Mouse (Mus musculus) midbrain, postnatal 0 days (tissue): ENCODE measurements at regions not wholly inside any gene's neighbourhood (a gene's known extent, or its start where the extent isn't known, plus 50 kb on each side); places are given as distances from the start of the nearest gene placed in this dataset.

Experiments
- ATAC-seq: fragments of 200-750 bp; cut with Nextera tagmentation; 2 replicates; pipeline ENCODE4 v1.8.0; 2017; ENCODE audit warnings: moderate number of reproducible peaks, mild to moderate bottlenecking, moderate TSS enrichment, moderate library complexity; ENCODE audit not compliant: low FRiP score
- DNase-seq: peaks from one replicate; pipeline ENCODE4 v3.0.0-alpha.2; 2015; ENCODE audit warnings: low spot score
- H3K27ac ChIP-seq: fragments of 300-500 bp; sonication (generic); 2 replicates; pipeline ENCODE4 v1.5.1; 2014; ENCODE audit warnings: low read depth, mild to moderate bottlenecking, low read length, mixed read lengths
- H3K27me3 ChIP-seq: fragments of 300-500 bp; sonication (generic); 2 replicates; pipeline ENCODE4 v1.6.1; 2014; ENCODE audit warnings: low read length, control low read depth, mixed read lengths; ENCODE audit not compliant: insufficient read depth
- H3K36me3 ChIP-seq: fragments of 300-500 bp; sonication (generic); 2 replicates; pipeline ENCODE4 v1.6.1; 2014; ENCODE audit warnings: low read length, control low read depth, mixed read lengths; ENCODE audit not compliant: insufficient read depth
- H3K4me1 ChIP-seq: fragments of 300-500 bp; sonication (generic); 2 replicates; pipeline ENCODE4 v1.6.1; 2014; ENCODE audit warnings: mild to moderate bottlenecking, control low read depth, antibody characterized with exemption, low read length, mixed read lengths; ENCODE audit not compliant: insufficient read depth
- H3K4me2 ChIP-seq: fragments of 300-500 bp; sonication (generic); 2 replicates; pipeline ENCODE4 v1.6.1; 2014; ENCODE audit warnings: low read depth, mild to moderate bottlenecking, low read length, mixed read lengths; ENCODE audit not compliant: poor library complexity, severe bottlenecking
- H3K4me3 ChIP-seq: fragments of 300-500 bp; sonication (generic); 2 replicates; pipeline ENCODE4 v1.5.1; 2014; ENCODE audit warnings: low read depth, mild to moderate bottlenecking, low read length, moderate library complexity
- H3K9ac ChIP-seq: fragments of 300-500 bp; sonication (generic); replicated peaks from 2 replicates; pipeline ENCODE4 v1.6.1; 2014; ENCODE audit warnings: mild to moderate bottlenecking, low read length, moderate library complexity, mixed read lengths; ENCODE audit not compliant: poor library complexity, severe bottlenecking
- H3K9me3 ChIP-seq: fragments of 300-500 bp; sonication (generic); 2 replicates; pipeline ENCODE4 v1.6.1; 2016; ENCODE audit warnings: low read length, control low read depth
- CTCF ChIP-seq: IDR thresholded peaks from 2 replicates; pipeline ENCODE4 v1.5.1; 2016; ENCODE audit warnings: antibody characterized with exemption, mild to moderate bottlenecking
- WGBS: fragments of 180-500 bp; shearing (Covaris S2); extraction: QIAGEN DNeasy Blood & Tissue Kit; methylation state at CpG from one replicate; pipeline ENCODE4 v1.1.7; 2014; 5-methylcytosine and 5-hydroxymethylcytosine counted together

- Histone ChIP-seq H3K36me3 (no peaks in the 10 kb centered on the region), H3K4me1 (no peaks in the 10 kb centered on the region), H3K27me3 (peaks cover 9% of the 10 kb centered on the region; the same call in 1 of the 2 replicates), H3K9me3 (no peaks in the 10 kb centered on the region), H3K27ac (no peak overlapping the region), H3K4me2 (no peak overlapping the region), H3K4me3 (no peak overlapping the region), H3K9ac (no peak overlapping the region)
- ATAC-seq = no peak
- DNase-seq = no peak
- 92% methylated on average over 6 of the region's 6 CpGs for WGBS
- no peak for TF ChIP-seq CTCF
Measured at GRCm38 (mm10) chr7:71413121-71413520, 61.8 kb upstream of the Gm10295 start.

DNA sequence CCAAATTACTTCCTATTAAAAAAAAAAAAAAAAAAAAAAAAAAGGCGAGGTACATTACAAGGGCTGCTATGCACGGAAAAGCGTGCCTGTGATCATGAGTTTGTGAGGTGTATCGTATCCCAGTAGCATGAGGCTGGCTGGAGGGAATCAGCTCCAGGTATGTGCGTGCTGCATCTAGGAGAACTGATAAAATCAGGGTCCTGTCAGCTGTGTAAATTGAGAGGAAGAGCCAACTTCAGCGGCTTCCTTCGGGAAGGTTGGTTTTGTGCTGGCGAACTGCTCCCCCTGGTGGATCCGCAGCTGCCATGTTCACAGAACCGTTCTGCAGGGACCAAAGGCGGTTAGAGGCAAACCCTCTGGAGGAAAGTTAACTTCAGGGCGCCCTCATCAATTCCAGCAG is 60.8 kb upstream of the Gm10295 start:
- H3K9me3 ChIP-seq = no peaks in the 10 kb centered on the region
- 3% methylated on average over 12 of the region's 12 CpGs for WGBS
- TF ChIP-seq CTCF = peak; percentile 94
- H3K27ac ChIP-seq = no peak overlapping the region
- ATAC-seq (0 out of 2 replicates have a peak, but pooled peaks have one; percentile 31), DNase-seq (peak; percentile 91)
- peaks cover 9% of the 10 kb centered on the region; the same call in 1 of the 2 replicates for H3K27me3 ChIP-seq
- peak overlapping the region; percentile 34 for H3K4me3 ChIP-seq
- H3K4me1 ChIP-seq = no peaks in the 10 kb centered on the region
- H3K9ac ChIP-seq = peak overlapping the region; percentile 48; the same call in 1 of the 2 replicates
- peak overlapping the region; percentile 71 for H3K4me2 ChIP-seq
- no peaks in the 10 kb centered on the region for H3K36me3 ChIP-seq

DNA sequence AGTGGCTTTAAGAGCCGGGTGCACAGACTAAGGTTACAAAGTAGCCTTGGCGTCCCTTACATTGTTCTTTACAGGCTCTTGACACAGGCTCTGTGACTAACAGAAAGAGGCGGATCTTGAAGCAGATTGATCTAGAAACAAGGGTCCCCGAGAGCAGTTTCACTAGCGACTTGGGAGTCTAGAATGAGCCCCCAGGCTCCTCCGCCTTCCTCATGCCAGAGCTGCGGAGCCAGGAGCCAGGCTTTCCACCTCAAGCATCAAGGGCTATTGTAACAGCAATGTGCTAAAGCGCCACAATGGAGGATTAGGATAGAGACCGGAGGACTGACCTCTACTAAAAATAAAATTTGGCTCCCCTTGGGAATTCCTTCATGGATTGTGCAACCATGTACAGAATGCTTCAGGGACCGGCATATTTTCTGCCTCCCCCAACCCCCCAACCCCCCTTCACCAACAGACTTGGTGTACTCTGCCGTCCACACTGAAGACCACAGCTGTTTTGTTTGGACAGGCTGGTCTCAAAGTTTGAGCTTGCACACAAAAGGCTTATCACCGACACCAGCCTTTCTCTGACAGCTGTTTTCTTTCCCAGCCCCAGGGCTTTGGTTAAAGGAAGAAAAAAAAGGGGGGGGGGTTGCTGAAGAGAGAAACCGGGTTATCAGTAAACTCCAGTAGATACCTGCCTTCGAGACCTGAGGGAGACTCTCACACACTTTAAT is 60.2 kb upstream of the Gm10295 start:
- H3K27me3 ChIP-seq = peaks cover 9% of the 10 kb centered on the region; the same call in 1 of the 2 replicates
- no peak for TF ChIP-seq CTCF
- DNase-seq = peak; percentile 44

DNA sequence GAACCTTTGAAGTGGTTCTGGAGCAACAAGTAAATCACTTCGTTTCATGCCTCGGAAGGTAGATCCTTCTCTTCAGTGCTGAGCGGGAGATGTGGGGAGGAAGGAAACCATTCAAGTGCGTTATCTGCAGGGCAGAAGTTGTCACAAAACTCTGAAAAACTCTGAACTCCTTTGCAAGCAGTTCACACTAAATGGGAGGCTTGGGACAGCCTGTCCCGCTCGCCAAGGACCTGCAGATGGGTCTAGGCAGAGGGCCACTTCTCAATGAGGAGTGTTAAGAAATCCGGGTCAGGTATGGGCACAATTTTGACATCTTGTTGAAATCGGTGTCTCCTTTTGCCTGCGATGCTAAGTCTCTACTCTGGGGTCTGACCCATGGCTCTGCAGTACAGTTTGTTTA is 58.6 kb upstream of the Gm10295 start:
- Histone ChIP-seq H3K27ac (no peak overlapping the region), H3K36me3 (no peaks in the 10 kb centered on the region), H3K27me3 (peaks cover 9% of the 10 kb centered on the region; the same call in 1 of the 2 replicates), H3K9me3 (no peaks in the 10 kb centered on the region), H3K4me1 (no peaks in the 10 kb centered on the region), H3K4me3 (no peak overlapping the region), H3K9ac (no peak overlapping the region), H3K4me2 (no peak overlapping the region)
- 78% methylated on average over 9 of the region's 9 CpGs for WGBS
- TF ChIP-seq CTCF = no peak
- no peak for DNase-seq
- ATAC-seq = no peak

More for the DNA sequence above, 60.2 kb upstream of the Gm10295 start:
- no peak for ATAC-seq
- no peaks in the 10 kb centered on the region for H3K36me3 ChIP-seq
- peak overlapping the region; percentile 34 for H3K4me3 ChIP-seq
- no peak overlapping the region for H3K27ac ChIP-seq
- no peaks in the 10 kb centered on the region for H3K4me1 ChIP-seq
- H3K9me3 ChIP-seq = no peaks in the 10 kb centered on the region
- peak overlapping the region; percentile 48; the same call in 1 of the 2 replicates for H3K9ac ChIP-seq
- WGBS = 3% methylated on average over 14 of the region's 14 CpGs
- H3K4me2 ChIP-seq = peak overlapping the region; percentile 71

DNA sequence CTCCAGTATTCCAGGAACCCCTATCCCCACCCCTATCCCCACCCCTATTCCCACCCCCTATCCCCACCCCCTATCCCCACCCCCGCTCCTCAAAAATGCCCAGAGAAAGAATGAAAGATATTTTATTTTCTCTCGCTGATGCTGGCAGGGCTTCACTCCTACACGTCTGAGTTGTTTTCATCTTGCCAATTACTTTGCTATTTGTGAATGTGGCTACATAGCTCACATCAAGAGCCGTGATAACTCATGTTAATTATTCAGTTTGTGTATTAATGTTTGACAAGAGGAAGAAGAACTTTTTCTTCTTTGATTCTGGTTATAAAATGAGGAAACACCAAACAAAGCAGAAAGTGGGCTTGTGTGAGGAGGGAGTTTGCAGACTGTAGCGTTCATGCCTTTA is 57.8 kb upstream of the Gm10295 start:
- Histone ChIP-seq H3K27me3 (peaks cover 9% of the 10 kb centered on the region; the same call in 1 of the 2 replicates), H3K9ac (no peak overlapping the region), H3K36me3 (no peaks in the 10 kb centered on the region), H3K9me3 (no peaks in the 10 kb centered on the region), H3K4me1 (no peaks in the 10 kb centered on the region), H3K27ac (no peak overlapping the region), H3K4me3 (no peak overlapping the region), H3K4me2 (no peak overlapping the region)
- WGBS = 67% methylated on average over 5 of the region's 5 CpGs
- ATAC-seq (no peak), DNase-seq (no peak)
- no peak for TF ChIP-seq CTCF

- no peak overlapping the region for H3K27ac ChIP-seq
- no peaks in the 10 kb centered on the region for H3K9me3 ChIP-seq
- no peak overlapping the region for H3K9ac ChIP-seq
- no peak for TF ChIP-seq CTCF
- WGBS = 66% methylated on average over 8 of the region's 8 CpGs
- H3K4me3 ChIP-seq = no peak overlapping the region
- no peaks in the 10 kb centered on the region for H3K4me1 ChIP-seq
- no peaks in the 10 kb centered on the region for H3K36me3 ChIP-seq
- ATAC-seq = no peak
- H3K4me2 ChIP-seq = no peak overlapping the region
- DNase-seq = no peak
- peaks cover 14% of the 10 kb centered on the region; the same call in 1 of the 2 replicates for H3K27me3 ChIP-seq
Measured at GRCm38 (mm10) chr7:71406283-71406682, 55.0 kb upstream of the Gm10295 start.
